Mouse (Mus musculus) liver, embryonic 14.5 days (tissue): ENCODE data around the gene AY358078. TPM values are rescaled to one million over a fixed set of nuclear protein-coding genes. Genes with fewer than 3 reads are reported as not detected.

Experiments
- ATAC-seq: fragments of 200-750 bp; cut with Nextera tagmentation; 2 replicates; pipeline ENCODE4 v1.8.0; 2017; ENCODE audit warnings: moderate number of reproducible peaks, mild to moderate bottlenecking, moderate library complexity; ENCODE audit not compliant: insufficient read depth
- DNase-seq, 3 experiments: peaks; one replicate each; pipeline ENCODE4 v3.0.0-alpha.2; 2012 to 2013; ENCODE audit warnings: low read depth in 3 of 3, low spot score in 3 of 3
- H3K27ac ChIP-seq: fragments of 300-500 bp; sonication (generic); 2 replicates; pipeline ENCODE4 v1.5.1; 2014; ENCODE audit warnings: moderate library complexity, mild to moderate bottlenecking, control low read depth, inconsistent platforms
- H3K27me3 ChIP-seq: fragments of 300-500 bp; sonication (generic); 2 replicates; pipeline ENCODE4 v1.6.1; 2014; ENCODE audit warnings: mild to moderate bottlenecking, low read length, moderate library complexity; ENCODE audit not compliant: control insufficient read depth, insufficient read depth
- H3K36me3 ChIP-seq: fragments of 300-500 bp; sonication (generic); replicated peaks from 2 replicates; pipeline ENCODE4 v1.6.1; 2014; ENCODE audit warnings: low read depth; ENCODE audit not compliant: control insufficient read depth, insufficient read depth
- H3K4me1 ChIP-seq, 2 experiments: fragments of 200-500 bp in 1 of 2; fragments of 300-500 bp in 1 of 2; sonication (generic) in 1 of 2; replicated peaks; 2 replicates each; pipeline ENCODE4 v1.6.1; 2012 to 2014; ENCODE audit warnings: antibody characterized with exemption in 1 of 2, inconsistent platforms in 1 of 2, low read length in 1 of 2; ENCODE audit not compliant: control insufficient read depth in 2 of 2, insufficient read depth in 2 of 2
- H3K4me2 ChIP-seq: fragments of 300-500 bp; sonication (generic); 2 replicates; pipeline ENCODE4 v1.6.1; 2014; ENCODE audit warnings: low read depth, mild to moderate bottlenecking, control low read depth, moderate library complexity
- H3K4me3 ChIP-seq, 2 experiments: fragments of 200-500 bp in 1 of 2; fragments of 300-500 bp in 1 of 2; sonication (generic) in 1 of 2; 2 replicates each; pipeline ENCODE4 v1.5.1; 2012 to 2014; ENCODE audit warnings: low read depth in 2 of 2, low read length in 2 of 2, mild to moderate bottlenecking in 2 of 2, control low read depth in 1 of 2, inconsistent platforms in 1 of 2, moderate library complexity in 1 of 2; ENCODE audit not compliant: insufficient read depth in 1 of 2
- H3K9ac ChIP-seq: fragments of 300-500 bp; sonication (generic); replicated peaks from 2 replicates; pipeline ENCODE4 v1.6.1; 2014; ENCODE audit warnings: mild to moderate bottlenecking, control low read depth, moderate library complexity
- H3K9me3 ChIP-seq: fragments of 300-500 bp; sonication (generic); 2 replicates; pipeline ENCODE4 v1.6.1; 2016; ENCODE audit warnings: low read length, mixed read lengths; ENCODE audit not compliant: control insufficient read depth
- CTCF ChIP-seq: IDR thresholded peaks from 2 replicates; pipeline ENCODE4 v1.5.1; 2016; ENCODE audit warnings: antibody characterized with exemption, low read depth, control low read depth
- EP300 ChIP-seq: IDR thresholded peaks from 2 replicates; pipeline ENCODE4 v1.6.1; 2016; ENCODE audit warnings: antibody characterized with exemption, low read depth
- WGBS: fragments of 180-500 bp; shearing (Covaris S2); extraction: QIAGEN DNeasy Blood & Tissue Kit; methylation state at CpG from one replicate; pipeline ENCODE4 v1.1.7; 2014; ENCODE audit not compliant: insufficient replicate concordance; 5-methylcytosine and 5-hydroxymethylcytosine counted together
- microRNA-seq: library from miRNA; unstranded; fragments of <30 nt; microRNA quantifications from one replicate; pipeline ENCODE4, GENCODE M21; 2016
- polyA plus RNA-seq, 2 experiments: library from polyadenylated mRNA; depleted of rRNA in 1 of 2; stranded (reverse) in 1 of 2; unstranded in 1 of 2; fragments of >200 nt; fragmentation: Nextera tagmentation in 1 of 2; extraction: Ambion mirVana in 1 of 2; gene quantifications; 2 replicates each; pipeline versions ENCODE4 v1.2.1 to v1.2.3; 2012 to 2014

AY358078 gene
- polyA plus RNA-seq, 2 experiments = not detected

DNA sequence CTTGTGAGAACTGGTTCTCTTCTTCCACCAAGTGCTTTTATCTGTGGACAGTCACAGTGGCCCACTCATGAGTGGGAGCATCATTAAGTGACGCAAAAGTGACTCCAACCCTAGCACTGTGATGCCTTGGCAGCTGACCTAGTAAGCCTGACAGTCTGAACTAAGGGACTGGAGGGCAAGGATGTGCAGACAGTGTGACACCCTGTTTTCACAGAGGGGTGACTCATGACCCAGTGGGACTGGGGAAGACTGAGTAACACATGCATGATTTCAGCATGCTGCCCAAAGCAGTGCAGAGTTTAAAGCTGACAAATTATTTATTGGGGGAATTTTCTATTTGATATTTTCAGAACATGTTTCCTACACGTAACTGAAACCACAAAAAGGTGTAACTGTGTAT lies 70.9 kb downstream of the AY358078 start:
- no peak overlapping the region for H3K4me2 ChIP-seq
- H3K27ac ChIP-seq = no peak overlapping the region
- no peak for TF ChIP-seq EP300
- no peak for TF ChIP-seq CTCF
- no peak overlapping the region for H3K9ac ChIP-seq
- no peaks in the 10 kb centered on the region for H3K27me3 ChIP-seq
- H3K9me3 ChIP-seq = no peaks in the 10 kb centered on the region
- no peak overlapping the region for H3K4me3 ChIP-seq
- H3K36me3 ChIP-seq = no peaks in the 10 kb centered on the region
- H3K4me1 ChIP-seq = no peaks in the 10 kb centered on the region
- ATAC-seq (no peak), DNase-seq (no peak)
- WGBS = 43% methylated on average over 2 of the region's 2 CpGs

DNA sequence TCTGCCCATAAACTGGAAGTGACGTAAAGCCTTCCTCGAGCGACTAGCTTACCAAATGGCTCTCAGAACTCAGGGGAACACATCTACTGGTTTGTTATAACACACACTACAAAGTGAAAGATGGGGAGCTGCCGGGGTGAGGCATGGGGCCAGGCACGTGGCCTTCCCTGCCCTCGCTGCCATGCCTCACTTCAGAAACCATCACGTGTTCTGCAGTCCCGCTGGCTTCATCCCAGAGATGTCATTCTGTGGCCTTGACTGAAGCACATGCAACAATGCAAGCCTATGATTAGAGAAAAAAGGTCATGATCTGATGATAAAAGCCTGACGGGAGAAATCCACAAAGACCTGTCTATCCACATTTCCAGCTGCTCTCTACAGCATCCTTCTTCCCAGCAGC lies 71.9 kb downstream of the AY358078 start:
- ATAC-seq = no peak
- H3K27me3 ChIP-seq = no peaks in the 10 kb centered on the region
- TF ChIP-seq CTCF (no peak), EP300 (no peak)

More for the DNA sequence above, 71.9 kb downstream of the AY358078 start:
- H3K4me1 ChIP-seq = no peaks in the 10 kb centered on the region
- no peak for DNase-seq
- WGBS = 64% methylated on average over 9 of the region's 9 CpGs
- no peak overlapping the region for H3K4me3 ChIP-seq
- H3K27ac ChIP-seq = no peak overlapping the region
- no peaks in the 10 kb centered on the region for H3K36me3 ChIP-seq
- H3K9me3 ChIP-seq = no peaks in the 10 kb centered on the region
- no peak overlapping the region for H3K9ac ChIP-seq
- no peak overlapping the region for H3K4me2 ChIP-seq

Small RNA genes within 50 kb of the gene (microRNA-seq; reads per million reads assigned to microRNA genes)
- gene Gm27375 = not detected

Other genes with a start within 250 kb of the AY358078 start
- gene Gm5622, start 247.3 kb upstream of the AY358078 start, polyA plus RNA-seq (2012; rRNA removed) = not detected in 2 replicates
- gene Gm5622, start 247.3 kb upstream of the AY358078 start, polyA plus RNA-seq (2014; fragmentation: Nextera tagmentation; extraction: Ambion mirVana) = 0.15 and 0.16 TPM in 2 replicates
- gene Gm17175, start 226.0 kb upstream of the AY358078 start, polyA plus RNA-seq (2012; rRNA removed) = not detected in 2 replicates
- gene Gm17175, start 226.0 kb upstream of the AY358078 start, polyA plus RNA-seq (2014; fragmentation: Nextera tagmentation; extraction: Ambion mirVana) = not detected in 2 replicates
- gene Gm17174, start 207.9 kb upstream of the AY358078 start, polyA plus RNA-seq (2012; rRNA removed) = not detected in 2 replicates
- not detected in 2 replicates for gene Gm17174, start 207.9 kb upstream of the AY358078 start, polyA plus RNA-seq (2014; fragmentation: Nextera tagmentation; extraction: Ambion mirVana)
- not detected in 2 replicates for gene Gm17078, start 188.7 kb upstream of the AY358078 start, polyA plus RNA-seq (2012; rRNA removed)
- gene Gm17078, start 188.7 kb upstream of the AY358078 start, polyA plus RNA-seq (2014; fragmentation: Nextera tagmentation; extraction: Ambion mirVana) = not detected in 2 replicates
- gene Gm4181, start 164.4 kb upstream of the AY358078 start, polyA plus RNA-seq (2012; rRNA removed) = not detected in 2 replicates
- not detected in 2 replicates for gene Gm4181, start 164.4 kb upstream of the AY358078 start, polyA plus RNA-seq (2014; fragmentation: Nextera tagmentation; extraction: Ambion mirVana)
- not detected in 2 replicates for gene Gm17079, start 104.6 kb upstream of the AY358078 start, polyA plus RNA-seq (2012; rRNA removed)
- not detected in 2 replicates for gene Gm17079, start 104.6 kb upstream of the AY358078 start, polyA plus RNA-seq (2014; fragmentation: Nextera tagmentation; extraction: Ambion mirVana)
- gene Gm5800, start 82.9 kb upstream of the AY358078 start, polyA plus RNA-seq (2012; rRNA removed) = not detected in 2 replicates
- gene Gm5800, start 82.9 kb upstream of the AY358078 start, polyA plus RNA-seq (2014; fragmentation: Nextera tagmentation; extraction: Ambion mirVana) = not detected in 2 replicates
- gene Ang4, start 26.5 kb upstream of the AY358078 start, polyA plus RNA-seq (2012; rRNA removed) = not detected in 2 replicates
- not detected in 2 replicates for gene Ang4, start 26.5 kb upstream of the AY358078 start, polyA plus RNA-seq (2014; fragmentation: Nextera tagmentation; extraction: Ambion mirVana)
- 13.2 and 25.0 TPM in 2 replicates for gene Ear6, start 53.7 kb downstream of the AY358078 start, polyA plus RNA-seq (2012; rRNA removed)
- gene Ear6, start 53.7 kb downstream of the AY358078 start, polyA plus RNA-seq (2014; fragmentation: Nextera tagmentation; extraction: Ambion mirVana) = 2.4 and 3.9 TPM in 2 replicates
- gene Mettl17, start 84.8 kb downstream of the AY358078 start, polyA plus RNA-seq (2012; rRNA removed) = 7.5 and 9.5 TPM in 2 replicates
- 10.2 and 10.8 TPM in 2 replicates for gene Mettl17, start 84.8 kb downstream of the AY358078 start, polyA plus RNA-seq (2014; fragmentation: Nextera tagmentation; extraction: Ambion mirVana)
- gene Slc39a2, start 92.8 kb downstream of the AY358078 start, polyA plus RNA-seq (2012; rRNA removed) = 0.15 and 0.23 TPM in 2 replicates
- gene Slc39a2, start 92.8 kb downstream of the AY358078 start, polyA plus RNA-seq (2014; fragmentation: Nextera tagmentation; extraction: Ambion mirVana) = 0.05 TPM in 1 of 2 replicates, not detected in the other
- 11.6 and 11.7 TPM in 2 replicates for gene Ndrg2, start 114.1 kb downstream of the AY358078 start, polyA plus RNA-seq (2012; rRNA removed)
- 13.5 and 14.7 TPM in 2 replicates for gene Ndrg2, start 114.1 kb downstream of the AY358078 start, polyA plus RNA-seq (2014; fragmentation: Nextera tagmentation; extraction: Ambion mirVana)
- not detected in 2 replicates for gene Tppp2, start 118.4 kb downstream of the AY358078 start, polyA plus RNA-seq (2012; rRNA removed)
- not detected in 2 replicates for gene Tppp2, start 118.4 kb downstream of the AY358078 start, polyA plus RNA-seq (2014; fragmentation: Nextera tagmentation; extraction: Ambion mirVana)
- not detected in 2 replicates for gene Rnase13, start 122.7 kb downstream of the AY358078 start, polyA plus RNA-seq (2012; rRNA removed)
- gene Rnase13, start 122.7 kb downstream of the AY358078 start, polyA plus RNA-seq (2014; fragmentation: Nextera tagmentation; extraction: Ambion mirVana) = not detected in 2 replicates
- 14.1 and 15.3 TPM in 2 replicates for gene Arhgef40, start 184.7 kb downstream of the AY358078 start, polyA plus RNA-seq (2012; rRNA removed)
- gene Arhgef40, start 184.7 kb downstream of the AY358078 start, polyA plus RNA-seq (2014; fragmentation: Nextera tagmentation; extraction: Ambion mirVana) = 9.4 and 16.5 TPM in 2 replicates
- 0.06 and 0.08 TPM in 2 replicates for gene Tmem253, start 215.6 kb downstream of the AY358078 start, polyA plus RNA-seq (2012; rRNA removed)
- 0.24 TPM in 1 of 2 replicates, not detected in the other for gene Tmem253, start 215.6 kb downstream of the AY358078 start, polyA plus RNA-seq (2014; fragmentation: Nextera tagmentation; extraction: Ambion mirVana)
- 9.7 and 10.4 TPM in 2 replicates for gene Zfp219, start 220.7 kb downstream of the AY358078 start, polyA plus RNA-seq (2012; rRNA removed)
- gene Zfp219, start 220.7 kb downstream of the AY358078 start, polyA plus RNA-seq (2014; fragmentation: Nextera tagmentation; extraction: Ambion mirVana) = 7.4 and 9.8 TPM in 2 replicates
- gene Olfr221, start 242.4 kb downstream of the AY358078 start, polyA plus RNA-seq (2012; rRNA removed) = not detected in 2 replicates
- gene Olfr221, start 242.4 kb downstream of the AY358078 start, polyA plus RNA-seq (2014; fragmentation: Nextera tagmentation; extraction: Ambion mirVana) = not detected in 2 replicates